Mouse (Mus musculus) frontal cortex, postnatal 14 days (tissue): Measurements from ENCODE around the gene Jarid2.

Source experiments
- DNase-seq, 2 experiments: peaks; one replicate each; pipeline ENCODE4 v3.0.0; 2022; ENCODE audit warnings: low spot score in 2 of 2

Gene Jarid2

DNA sequence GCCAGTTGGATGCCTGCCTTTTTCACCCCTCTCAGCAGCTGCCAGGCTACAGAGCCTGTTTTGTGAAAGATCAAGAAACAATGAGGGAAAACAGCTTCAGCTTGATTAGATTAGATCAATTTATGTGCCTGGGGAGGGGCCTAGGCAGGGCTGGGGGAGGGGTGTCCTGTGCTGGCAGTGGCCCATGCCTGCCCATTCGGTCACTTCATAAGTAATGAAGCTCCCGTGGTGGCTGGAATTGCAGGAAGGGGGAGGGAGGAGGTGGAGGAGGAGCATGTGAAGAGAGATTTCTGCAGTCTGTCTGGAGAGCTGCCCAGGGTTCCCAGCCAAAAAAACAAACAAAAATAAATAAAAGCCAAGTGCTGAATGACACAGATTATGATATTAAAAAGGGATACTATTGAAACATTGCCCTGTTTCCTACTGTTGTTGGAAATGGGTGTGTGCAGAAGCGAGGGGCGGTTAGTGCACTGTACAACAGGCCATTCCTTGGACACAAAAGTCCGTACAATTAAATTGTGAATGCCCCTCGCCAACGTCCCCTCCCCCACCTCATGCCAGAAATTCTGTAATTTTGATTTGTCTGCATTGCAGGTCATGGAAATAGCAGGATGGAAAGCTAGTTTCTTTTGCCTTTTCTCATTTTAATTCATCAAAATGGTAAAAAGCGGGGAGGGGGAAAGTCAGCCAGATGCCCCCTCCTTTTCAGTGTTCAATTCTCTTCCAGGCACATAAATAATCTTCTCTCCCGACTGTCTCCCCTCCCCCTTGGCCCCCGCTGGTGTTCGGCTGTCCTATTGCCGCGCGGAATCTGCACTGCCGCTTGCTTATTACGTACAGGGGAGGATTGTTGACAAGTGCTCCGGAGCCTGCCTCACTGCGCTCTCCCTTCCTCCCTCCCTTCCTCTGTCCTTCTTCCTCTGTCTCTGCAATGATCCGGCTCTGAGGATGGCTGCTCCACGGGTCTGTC lies 110.9 kb downstream of the Jarid2 start:
- peak; percentile 52 to 64 for DNase-seq

- no peak for DNase-seq
Observed at GRCm38 (mm10) chr13:44851426-44851825, 122.2 kb downstream of the Jarid2 start.

- no peak for DNase-seq
Observed at GRCm38 (mm10) chr13:44852024-44852423, 122.8 kb downstream of the Jarid2 start.

DNA sequence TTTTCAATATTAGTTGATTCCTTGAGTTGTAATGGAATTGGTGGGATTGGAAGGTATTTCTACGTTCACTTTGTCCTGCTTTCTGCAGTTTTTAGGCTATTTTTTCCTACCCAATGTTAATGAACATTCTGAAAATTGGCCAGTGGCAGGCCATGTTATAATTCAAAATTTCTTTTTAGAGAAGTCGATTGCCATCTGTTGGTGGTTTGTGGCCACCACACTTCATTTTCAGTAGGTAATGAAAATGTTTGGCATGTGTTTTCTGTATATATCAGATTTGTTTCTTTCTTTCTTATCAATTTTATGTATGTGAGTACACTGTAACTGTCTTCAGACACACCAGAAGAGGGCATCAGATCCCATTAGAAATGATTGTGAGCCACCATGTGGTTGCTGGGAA lies 136.3 kb downstream of the Jarid2 start:
- DNase-seq: no peak

DNA sequence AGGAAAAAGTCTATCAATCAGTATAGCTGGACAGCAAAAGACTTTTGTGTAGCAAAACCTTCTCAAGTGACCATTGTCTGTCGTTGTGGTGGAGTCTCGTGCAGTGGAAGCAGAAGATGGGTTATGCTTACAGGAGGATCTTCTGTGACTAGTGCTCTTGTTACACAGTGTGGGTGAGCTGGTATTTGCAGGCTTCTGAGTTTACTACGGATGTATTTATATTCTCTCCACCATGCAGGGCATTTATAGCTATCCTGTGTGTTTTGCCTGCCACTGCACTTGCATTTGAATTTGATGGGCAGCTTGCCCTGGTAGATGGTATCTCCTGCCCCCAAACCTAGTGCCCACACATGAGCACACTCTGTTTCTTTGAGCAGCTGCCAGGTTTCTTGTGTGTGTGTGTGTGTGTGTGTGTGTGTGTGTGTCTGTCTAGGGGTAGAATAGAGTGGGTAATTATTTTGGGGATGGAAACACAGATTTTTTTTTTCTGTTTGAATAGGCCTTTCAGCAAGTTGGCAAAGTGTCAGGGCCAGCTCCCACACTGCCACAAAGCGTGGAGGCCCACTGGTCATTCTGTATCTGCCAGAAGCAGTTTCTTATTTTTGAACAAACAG lies 138.9 kb downstream of the Jarid2 start:
- DNase-seq: peak; percentile 23 to 39

DNA sequence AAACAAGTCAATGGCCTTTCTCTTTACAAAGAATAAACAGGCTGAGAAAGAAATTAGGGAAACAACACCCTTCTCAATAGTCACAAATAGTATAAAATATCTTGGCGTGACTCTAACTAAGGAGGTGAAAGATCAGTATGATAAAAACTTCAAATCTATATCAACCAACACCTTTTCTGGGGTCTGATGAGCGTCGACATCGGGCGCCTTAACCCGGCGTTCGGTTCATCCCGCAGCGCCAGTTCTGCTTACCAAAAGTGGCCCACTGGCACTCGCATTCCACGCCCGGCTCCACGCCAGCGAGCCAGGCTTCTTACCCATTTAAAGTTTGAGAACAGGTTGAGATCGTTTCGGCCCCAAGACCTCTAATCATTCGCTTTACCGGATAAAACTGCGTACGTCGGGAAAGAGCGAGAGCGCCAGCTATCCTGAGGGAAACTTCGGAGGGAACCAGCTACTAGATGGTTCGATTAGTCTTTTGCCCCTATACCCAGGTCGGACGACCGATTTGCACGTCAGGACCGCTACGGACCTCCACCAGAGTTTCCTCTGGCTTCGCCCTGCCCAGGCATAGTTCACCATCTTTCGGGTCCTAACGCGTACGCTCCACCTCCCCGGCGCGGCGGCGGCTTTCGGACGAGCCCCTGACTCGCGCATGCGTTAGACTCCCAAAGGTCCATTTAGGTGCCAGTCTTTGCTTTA lies 140.3 kb downstream of the Jarid2 start:
- peak; percentile 89 to 100 for DNase-seq

DNA sequence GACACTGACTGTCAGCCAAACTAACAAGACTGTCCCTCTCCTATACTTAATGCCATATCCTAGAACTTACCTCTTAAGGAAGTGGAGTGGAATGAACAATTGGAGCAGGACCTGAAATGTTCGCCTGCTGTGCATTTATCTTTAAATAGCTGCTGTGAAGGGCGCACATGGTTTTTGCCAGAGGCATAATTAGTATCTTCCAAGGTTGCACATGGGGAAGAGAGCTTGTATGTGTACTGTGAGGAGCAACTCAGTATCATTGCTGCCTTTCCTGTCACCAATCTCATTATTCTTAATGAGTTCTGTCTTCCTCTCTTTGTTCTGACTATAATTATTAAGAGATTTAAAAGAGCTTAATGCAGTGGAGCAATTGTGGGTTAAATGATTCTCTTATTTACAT lies 147.5 kb downstream of the Jarid2 start:
- no peak for DNase-seq

DNA sequence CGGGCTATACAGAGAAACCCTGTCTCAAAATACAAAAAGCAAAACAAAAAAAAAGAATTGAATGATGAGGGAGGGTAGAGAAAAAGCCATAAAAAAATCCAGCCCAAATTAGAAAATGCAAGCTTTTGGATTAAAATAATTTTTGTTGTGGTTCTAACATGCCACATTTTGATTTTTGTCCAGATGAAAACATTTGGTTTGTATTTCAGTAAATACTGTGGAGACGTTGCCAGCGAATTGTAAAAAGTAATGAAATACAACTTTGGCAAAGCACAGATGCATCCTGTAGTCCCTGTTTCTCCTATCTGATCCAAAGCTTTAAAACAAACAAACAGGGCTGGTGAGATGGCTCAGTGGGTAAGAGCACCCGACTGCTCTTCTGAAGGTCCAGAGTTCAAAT lies 151.7 kb downstream of the Jarid2 start:
- DNase-seq: no peak

GRCm38 (mm10) chr13:44886221-44886620 lies 156.9 kb downstream of the Jarid2 start:
- no peak for DNase-seq

GRCm38 (mm10) chr13:44890612-44891011 lies 161.3 kb downstream of the Jarid2 start:
- no peak for DNase-seq

- no peak for DNase-seq
Observed at GRCm38 (mm10) chr13:44891813-44892730, 162.8 kb downstream of the Jarid2 start.

DNA sequence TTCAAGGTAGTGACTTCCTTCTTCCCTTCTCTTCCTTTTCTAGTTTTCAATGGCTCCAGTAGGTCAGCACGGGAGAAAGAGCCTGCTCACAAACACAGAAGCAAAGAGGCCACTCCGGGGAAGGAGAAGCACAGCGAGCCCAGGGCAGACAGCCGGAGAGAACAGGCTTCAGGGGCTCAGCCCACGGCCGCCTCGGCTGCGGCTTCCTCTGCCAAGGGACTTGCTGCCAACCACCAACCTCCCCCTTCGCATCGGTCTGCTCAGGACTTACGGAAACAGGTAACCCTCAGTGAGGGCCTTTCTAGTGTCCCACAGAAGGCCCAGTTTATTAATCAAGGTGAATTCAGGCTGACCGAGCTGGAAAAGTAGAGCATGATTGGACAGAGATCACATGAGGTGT lies 166.9 kb downstream of the Jarid2 start:
- no peak for DNase-seq

DNA sequence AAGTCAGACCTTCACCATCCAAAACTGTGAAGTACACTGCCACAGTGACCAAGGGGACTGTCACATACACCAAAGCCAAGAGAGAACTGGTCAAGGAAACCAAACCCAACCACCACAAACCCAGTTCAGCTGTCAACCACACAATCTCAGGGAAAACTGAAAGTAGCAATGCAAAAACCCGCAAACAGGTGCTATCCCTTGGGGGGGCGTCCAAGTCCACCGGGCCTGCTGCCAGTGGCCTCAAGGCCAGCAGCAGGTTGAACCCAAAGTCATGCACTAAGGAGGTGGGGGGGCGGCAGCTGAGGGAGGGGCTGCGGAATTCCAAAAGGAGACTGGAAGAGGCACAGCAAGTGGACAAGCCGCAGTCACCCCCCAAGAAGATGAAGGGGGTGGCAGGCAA lies 173.0 kb downstream of the Jarid2 start:
- no peak for DNase-seq

DNA sequence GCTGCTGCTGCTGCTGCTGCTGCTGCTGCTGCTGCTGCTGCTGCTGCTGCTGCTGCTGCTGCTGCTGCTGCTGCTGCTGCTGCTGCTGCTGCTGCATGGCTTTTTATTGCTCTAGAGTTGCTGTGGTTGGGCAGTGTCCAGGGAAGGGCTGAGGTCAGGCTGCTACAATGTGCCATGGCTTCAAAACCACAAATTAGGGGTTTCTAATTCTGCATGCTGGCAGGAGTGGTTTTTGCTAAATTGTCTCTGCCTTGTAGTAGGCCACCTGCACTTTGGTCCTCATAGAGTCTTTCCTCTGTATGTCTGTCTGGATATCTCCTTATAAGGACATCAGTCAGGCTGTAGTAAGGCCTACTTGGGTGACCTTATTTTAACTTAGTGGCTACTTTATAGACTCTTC lies 174.1 kb downstream of the Jarid2 start:
- DNase-seq: no peak

GRCm38 (mm10) chr13:44904271-44904670 lies 175.0 kb downstream of the Jarid2 start:
- no peak for DNase-seq

DNA sequence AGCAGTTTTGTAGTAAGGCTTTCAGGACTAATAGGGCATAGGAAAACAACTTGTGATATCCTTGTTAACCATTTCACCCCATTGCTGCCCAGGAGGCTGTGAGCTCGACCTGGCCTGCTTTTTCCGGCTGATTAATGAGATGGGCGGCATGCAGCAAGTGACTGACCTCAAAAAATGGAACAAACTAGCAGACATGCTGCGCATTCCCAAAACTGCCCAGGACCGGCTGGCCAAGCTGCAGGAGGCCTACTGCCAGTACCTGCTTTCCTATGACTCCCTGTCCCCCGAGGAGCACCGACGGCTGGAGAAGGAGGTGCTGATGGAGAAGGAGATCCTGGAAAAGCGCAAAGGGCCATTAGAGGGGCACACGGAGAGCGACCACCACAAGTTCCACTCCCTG lies 176.9 kb downstream of the Jarid2 start:
- no peak for DNase-seq

DNA sequence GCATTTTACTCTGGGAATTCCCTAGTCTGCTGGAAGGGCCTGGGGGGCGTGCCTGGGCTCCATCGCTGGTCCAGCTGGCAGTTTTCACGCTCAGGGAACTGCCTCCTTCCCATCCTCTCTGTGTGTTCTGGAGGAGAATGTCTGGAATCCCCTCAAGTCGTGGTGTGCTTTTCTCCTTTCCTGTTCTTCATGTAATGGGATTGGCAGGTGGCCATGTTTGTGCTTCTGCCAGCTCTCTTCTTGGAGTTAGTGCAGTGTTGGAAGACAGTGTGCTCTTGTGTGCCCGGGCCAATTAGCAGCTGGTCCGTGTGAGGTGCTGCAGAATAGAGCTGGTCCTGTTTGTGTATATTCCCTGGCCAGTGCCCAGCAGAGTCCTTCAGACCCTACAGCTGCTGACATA lies 178.4 kb downstream of the Jarid2 start:
- DNase-seq: peak; percentile 83 to 90

- no peak for DNase-seq
Observed at GRCm38 (mm10) chr13:44908790-44909189, 179.5 kb downstream of the Jarid2 start.

GRCm38 (mm10) chr13:44912851-44913250 lies 183.6 kb downstream of the Jarid2 start:
- DNase-seq: no peak

DNA sequence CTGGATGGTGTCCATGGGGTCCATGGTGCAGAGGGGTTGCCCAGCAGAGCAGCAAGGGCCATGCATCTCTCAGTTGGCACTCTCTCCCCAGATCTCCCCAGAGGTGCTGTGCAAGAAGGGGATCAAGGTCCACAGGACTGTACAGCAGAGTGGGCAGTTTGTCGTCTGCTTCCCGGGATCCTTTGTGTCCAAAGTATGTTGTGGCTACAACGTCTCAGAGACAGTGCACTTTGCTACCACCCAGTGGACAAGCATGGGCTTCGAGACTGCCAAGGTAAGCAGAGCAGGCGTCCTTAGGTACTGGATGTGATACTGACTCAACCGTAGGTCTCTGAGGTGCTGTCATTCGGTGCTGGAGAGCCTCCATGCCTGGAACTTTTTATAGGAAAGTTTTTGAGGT lies 184.3 kb downstream of the Jarid2 start:
- no peak for DNase-seq

- DNase-seq: no peak
Observed at GRCm38 (mm10) chr13:44915382-44915781, 186.1 kb downstream of the Jarid2 start.
